Mouse (Mus musculus): Measurements from ENCODE around the gene Atg4a-ps. TPM values are rescaled to one million over a fixed set of nuclear protein-coding genes. Genes with fewer than 3 reads are reported as not detected.

Atg4a-ps gene
- polyA plus RNA-seq, 1 experiment = not detected

- no peak for TF ChIP-seq CTCF (IDR thresholded peaks at IDR 0.05; ENCODE audit: extremely low read depth, insufficient read length, insufficient replicate concordance, low read depth, low read length)
- TF ChIP-seq POLR2A (IDR thresholded peaks at IDR 0.05; ENCODE audit: low read depth, low read length) = no peak
- Histone ChIP-seq H3K4me1 (ENCODE audit: control insufficient read depth, insufficient read depth, insufficient read length, low read length) (no peaks in the 10 kb centered on the region), H3K36me3 (ENCODE audit: control insufficient read depth, insufficient read depth, low read length) (no peaks in the 10 kb centered on the region), H3K4me3 (ENCODE audit: low read depth, low read length) (no peak overlapping the region), H3K27me3 (ENCODE audit: control insufficient read depth, insufficient read depth, low read length) (no peaks in the 10 kb centered on the region), H3K27ac (ENCODE audit: insufficient read depth, low read depth, low read length) (no peak overlapping the region)
- WGBS = 88% methylated on average over 6 of the region's 6 CpGs
These were observed 3.8 kb upstream of the Atg4a-ps start for GRCm38 (mm10) chr3:103649716-103650115.

DNA sequence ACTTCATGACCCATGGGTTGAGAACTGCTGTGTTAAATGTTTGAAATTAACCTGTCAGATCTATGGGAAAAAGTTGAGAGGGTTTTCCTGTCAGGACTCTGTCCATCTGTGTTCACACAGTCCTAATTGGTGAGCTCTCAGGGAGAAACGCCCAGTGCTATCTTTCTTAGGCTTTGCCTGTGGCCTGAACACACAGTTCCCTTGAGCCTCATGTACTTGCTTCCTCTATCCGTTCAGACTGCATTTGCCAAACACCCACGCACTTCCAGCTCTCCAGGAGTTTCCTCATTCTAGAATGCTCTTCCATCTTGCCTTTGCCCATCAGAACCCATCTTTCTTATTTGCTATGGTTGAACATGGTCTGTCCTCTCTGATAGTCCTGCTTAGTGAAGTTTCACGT, 2.6 kb upstream of the Atg4a-ps start:
- no peak overlapping the region for H3K4me3 ChIP-seq (ENCODE audit: low read depth, low read length)
- no peaks in the 10 kb centered on the region for H3K36me3 ChIP-seq (ENCODE audit: control insufficient read depth, insufficient read depth, low read length)
- TF ChIP-seq CTCF (IDR thresholded peaks at IDR 0.05; ENCODE audit: extremely low read depth, insufficient read length, insufficient replicate concordance, low read depth, low read length) (no peak), POLR2A (IDR thresholded peaks at IDR 0.05; ENCODE audit: low read depth, low read length) (no peak)
- 67% methylated on average over 4 of the region's 4 CpGs for WGBS
- H3K27me3 ChIP-seq (ENCODE audit: control insufficient read depth, insufficient read depth, low read length) = no peaks in the 10 kb centered on the region
- H3K4me1 ChIP-seq (ENCODE audit: control insufficient read depth, insufficient read depth, insufficient read length, low read length) = no peaks in the 10 kb centered on the region
- H3K27ac ChIP-seq (ENCODE audit: insufficient read depth, low read depth, low read length) = no peak overlapping the region

DNA sequence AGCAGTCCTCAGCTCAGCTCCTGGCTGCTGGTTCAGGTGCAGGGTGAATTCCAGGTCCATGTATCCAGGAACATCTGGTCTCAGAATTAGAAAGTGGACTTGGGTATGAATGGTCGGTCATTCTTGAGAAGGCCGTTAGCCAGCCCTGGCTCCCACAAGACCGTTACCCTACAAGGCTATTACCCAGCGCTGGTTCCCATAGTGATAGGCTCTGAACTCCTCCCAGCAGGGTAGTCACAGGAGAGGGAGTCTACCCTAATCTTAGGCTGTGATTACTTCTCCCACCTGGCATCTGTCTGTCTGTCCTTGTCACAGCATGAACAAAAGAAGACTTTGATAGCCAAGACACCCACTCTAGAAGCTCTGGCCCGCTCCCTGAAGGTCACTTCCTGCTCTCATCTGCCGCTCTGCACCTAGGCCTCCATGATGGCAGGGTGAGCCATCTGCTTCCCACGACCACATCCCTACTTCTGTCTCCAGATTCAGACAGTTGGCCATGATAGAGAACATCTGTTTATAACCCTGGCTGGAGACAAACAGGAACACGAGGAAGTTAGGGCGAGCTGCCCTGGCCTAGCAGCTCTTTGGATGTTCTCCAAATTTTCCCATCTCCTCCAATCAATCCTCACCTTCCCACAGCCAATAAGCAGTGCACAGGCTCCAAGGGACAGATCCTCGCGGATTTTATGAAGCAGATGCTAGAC, 1.4 kb upstream of the Atg4a-ps start:
- Histone ChIP-seq H3K36me3 (ENCODE audit: control insufficient read depth, insufficient read depth, low read length) (no peaks in the 10 kb centered on the region), H3K4me1 (ENCODE audit: control insufficient read depth, insufficient read depth, insufficient read length, low read length) (no peaks in the 10 kb centered on the region), H3K27ac (ENCODE audit: insufficient read depth, low read depth, low read length) (no peak overlapping the region), H3K4me3 (ENCODE audit: low read depth, low read length) (no peak overlapping the region), H3K27me3 (ENCODE audit: control insufficient read depth, insufficient read depth, low read length) (no peaks in the 10 kb centered on the region)
- TF ChIP-seq POLR2A (IDR thresholded peaks at IDR 0.05; ENCODE audit: low read depth, low read length) = no peak
- no peak for TF ChIP-seq CTCF (IDR thresholded peaks at IDR 0.05; ENCODE audit: extremely low read depth, insufficient read length, insufficient replicate concordance, low read depth, low read length)
- 73% methylated on average over 11 of the region's 11 CpGs for WGBS

DNA sequence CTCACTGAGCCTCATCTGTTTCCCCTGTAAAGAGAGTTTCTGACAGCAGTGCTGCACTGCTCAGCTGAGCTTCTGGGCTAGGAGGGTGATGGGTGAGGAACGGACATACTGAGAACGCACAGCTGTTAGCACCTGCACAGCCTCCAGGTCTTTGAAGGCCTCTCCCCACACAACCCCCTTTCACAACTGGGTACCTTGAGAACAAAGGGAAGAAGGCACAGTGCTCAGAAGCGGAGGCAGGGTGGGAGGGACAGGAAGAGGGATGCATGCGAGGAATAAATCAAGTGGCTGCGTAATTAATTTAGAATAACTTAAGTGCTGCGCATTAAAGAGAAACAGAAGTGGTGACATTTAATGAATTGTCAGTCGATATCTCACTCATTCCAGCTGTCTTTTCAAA, 4.6 kb downstream of the Atg4a-ps start:
- TF ChIP-seq CTCF (IDR thresholded peaks at IDR 0.05; ENCODE audit: extremely low read depth, insufficient read length, insufficient replicate concordance, low read depth, low read length) (no peak), POLR2A (IDR thresholded peaks at IDR 0.05; ENCODE audit: low read depth, low read length) (no peak)
- Histone ChIP-seq H3K4me1 (ENCODE audit: control insufficient read depth, insufficient read depth, insufficient read length, low read length) (no peaks in the 10 kb centered on the region), H3K27me3 (ENCODE audit: control insufficient read depth, insufficient read depth, low read length) (no peaks in the 10 kb centered on the region), H3K36me3 (ENCODE audit: control insufficient read depth, insufficient read depth, low read length) (no peaks in the 10 kb centered on the region), H3K27ac (ENCODE audit: insufficient read depth, low read depth, low read length) (no peak overlapping the region), H3K4me3 (ENCODE audit: low read depth, low read length) (no peak overlapping the region)
- WGBS = 67% methylated on average over 7 of the region's 7 CpGs

- Histone ChIP-seq H3K27me3 (ENCODE audit: control insufficient read depth, insufficient read depth, low read length) (no peaks in the 10 kb centered on the region), H3K4me1 (ENCODE audit: control insufficient read depth, insufficient read depth, insufficient read length, low read length) (no peaks in the 10 kb centered on the region), H3K4me3 (ENCODE audit: low read depth, low read length) (no peak overlapping the region), H3K36me3 (ENCODE audit: control insufficient read depth, insufficient read depth, low read length) (no peaks in the 10 kb centered on the region), H3K27ac (ENCODE audit: insufficient read depth, low read depth, low read length) (no peak overlapping the region)
- TF ChIP-seq CTCF (IDR thresholded peaks at IDR 0.05; ENCODE audit: extremely low read depth, insufficient read length, insufficient replicate concordance, low read depth, low read length) (no peak), POLR2A (IDR thresholded peaks at IDR 0.05; ENCODE audit: low read depth, low read length) (no peak)
- WGBS = 51% methylated on average over 8 of the region's 8 CpGs
These were observed 5.6 kb downstream of the Atg4a-ps start for GRCm38 (mm10) chr3:103640226-103640803.

DNA sequence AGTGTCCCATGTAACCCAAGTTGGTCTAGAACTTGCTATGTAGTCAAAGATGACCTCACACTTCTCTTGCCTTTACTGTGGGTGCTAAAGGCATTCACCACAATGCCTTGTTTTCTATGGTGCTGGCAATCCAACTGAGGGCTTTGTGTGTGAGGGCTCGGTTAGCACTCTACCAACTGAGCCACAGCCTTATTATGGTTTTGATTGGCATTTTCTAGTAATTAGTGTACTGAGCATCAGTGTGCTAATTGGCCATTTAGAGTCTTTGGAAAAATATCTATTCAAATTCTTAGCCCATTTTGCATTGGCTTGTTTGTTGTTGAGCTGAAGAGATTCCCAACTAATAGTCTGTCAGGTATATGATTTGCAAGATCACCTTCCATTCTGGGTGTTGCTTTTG, 8.2 kb downstream of the Atg4a-ps start:
- H3K36me3 ChIP-seq (ENCODE audit: control insufficient read depth, insufficient read depth, low read length) = no peaks in the 10 kb centered on the region
- H3K27ac ChIP-seq (ENCODE audit: insufficient read depth, low read depth, low read length) = no peak overlapping the region
- H3K4me1 ChIP-seq (ENCODE audit: control insufficient read depth, insufficient read depth, insufficient read length, low read length) = no peaks in the 10 kb centered on the region
- no peak overlapping the region for H3K4me3 ChIP-seq (ENCODE audit: low read depth, low read length)
- WGBS = 87% methylated on average over 1 of the region's 1 CpGs
- H3K27me3 ChIP-seq (ENCODE audit: control insufficient read depth, insufficient read depth, low read length) = no peaks in the 10 kb centered on the region
- TF ChIP-seq POLR2A (IDR thresholded peaks at IDR 0.05; ENCODE audit: low read depth, low read length) (no peak), CTCF (IDR thresholded peaks at IDR 0.05; ENCODE audit: extremely low read depth, insufficient read length, insufficient replicate concordance, low read depth, low read length) (no peak)

GRCm38 (mm10) chr3:103634256-103634655, 11.6 kb downstream of the Atg4a-ps start:
- Histone ChIP-seq H3K4me1 (ENCODE audit: control insufficient read depth, insufficient read depth, insufficient read length, low read length) (no peaks in the 10 kb centered on the region), H3K4me3 (ENCODE audit: low read depth, low read length) (no peak overlapping the region), H3K36me3 (ENCODE audit: control insufficient read depth, insufficient read depth, low read length) (no peaks in the 10 kb centered on the region), H3K27me3 (ENCODE audit: control insufficient read depth, insufficient read depth, low read length) (no peaks in the 10 kb centered on the region), H3K27ac (ENCODE audit: insufficient read depth, low read depth, low read length) (no peak overlapping the region)
- 84% methylated on average over 1 of the region's 1 CpGs for WGBS
- no peak for TF ChIP-seq POLR2A (IDR thresholded peaks at IDR 0.05; ENCODE audit: low read depth, low read length)

Data from small intestine, adult 2 months (tissue).